Mouse (Mus musculus): ENCODE data around the gene Akap13.
"Not testable (repeated sequence)": the region's sequence is repeated elsewhere in the genome, so short reads cannot be mapped to it uniquely, and the experiment has no call there.

The Akap13 gene

GRCm38 (mm10) chr7:75715939-75716338, 260.6 kb downstream of the Akap13 start:
- DNase-seq (ENCODE audit: low read depth), result no peak

- no peak for DNase-seq (ENCODE audit: low read depth)
Measured at GRCm38 (mm10) chr7:75717349-75717748, 262.0 kb downstream of the Akap13 start.

DNA sequence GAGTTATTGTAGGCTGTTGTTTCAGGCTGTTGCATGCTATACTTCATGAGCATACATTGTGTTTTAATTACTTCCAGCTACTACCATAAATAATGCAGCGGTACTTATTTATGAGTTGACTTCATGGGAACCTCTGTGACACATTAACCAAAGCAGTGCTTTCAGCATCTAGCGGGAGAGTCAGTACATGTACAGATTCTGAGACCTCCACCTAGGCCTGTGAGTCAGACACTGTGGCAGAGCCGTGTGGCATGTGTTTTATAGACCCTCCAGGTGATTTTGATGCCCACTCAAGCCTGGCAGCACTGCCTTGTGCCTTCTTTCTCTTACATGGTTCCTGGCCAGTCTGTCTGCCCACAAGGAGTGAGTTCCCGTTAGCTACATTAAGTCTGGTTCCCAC, 266.0 kb downstream of the Akap13 start:
- no peak for DNase-seq (ENCODE audit: low read depth)

- no peak for DNase-seq (ENCODE audit: low read depth)
Measured at GRCm38 (mm10) chr7:75724012-75724411, 268.7 kb downstream of the Akap13 start.

DNA sequence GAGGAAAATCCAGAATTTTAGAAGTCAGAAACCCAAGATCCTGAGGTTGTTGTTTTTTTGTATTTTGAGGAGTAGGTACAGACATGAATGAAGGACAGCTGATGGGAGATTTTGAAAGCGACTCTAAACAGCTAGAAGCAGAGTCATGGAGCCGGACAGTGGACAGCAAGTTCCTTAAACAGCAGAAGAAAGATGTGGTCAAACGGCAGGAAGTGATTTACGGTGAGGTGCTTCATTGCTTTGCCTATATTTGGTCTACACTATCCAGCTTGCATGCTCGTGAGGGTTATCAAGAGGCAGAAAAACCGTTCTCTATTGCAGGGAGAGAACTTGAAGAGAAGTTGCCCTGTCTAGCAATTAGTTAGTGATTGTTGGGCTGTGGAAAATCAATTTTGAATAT, 270.6 kb downstream of the Akap13 start:
- no peak for DNase-seq (ENCODE audit: low read depth)

GRCm38 (mm10) chr7:75726867-75727266, 271.5 kb downstream of the Akap13 start:
- DNase-seq (ENCODE audit: low read depth), result no peak

DNA sequence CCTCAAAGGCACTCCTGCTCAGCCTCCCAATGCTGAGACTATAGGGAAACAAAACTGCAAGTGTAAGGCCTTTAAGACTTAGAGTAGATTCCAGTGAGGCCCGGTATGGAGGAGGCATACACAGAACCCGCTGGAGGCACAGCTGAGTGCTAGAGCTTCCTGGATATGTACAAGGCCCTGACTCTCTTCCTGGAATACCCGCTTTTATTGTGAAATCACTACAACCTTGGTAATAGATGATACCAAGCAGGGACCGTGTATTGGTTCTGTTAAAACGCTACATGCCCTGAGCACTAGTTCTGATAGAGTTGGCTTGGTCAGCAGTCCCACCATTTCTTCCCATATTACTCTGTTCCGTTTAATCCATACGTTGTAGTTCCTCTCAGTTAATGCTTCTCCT, 274.3 kb downstream of the Akap13 start:
- DNase-seq (ENCODE audit: low read depth), result no peak

- no peak for DNase-seq (ENCODE audit: low read depth)
Measured at GRCm38 (mm10) chr7:75730216-75730615, 274.9 kb downstream of the Akap13 start.

DNA sequence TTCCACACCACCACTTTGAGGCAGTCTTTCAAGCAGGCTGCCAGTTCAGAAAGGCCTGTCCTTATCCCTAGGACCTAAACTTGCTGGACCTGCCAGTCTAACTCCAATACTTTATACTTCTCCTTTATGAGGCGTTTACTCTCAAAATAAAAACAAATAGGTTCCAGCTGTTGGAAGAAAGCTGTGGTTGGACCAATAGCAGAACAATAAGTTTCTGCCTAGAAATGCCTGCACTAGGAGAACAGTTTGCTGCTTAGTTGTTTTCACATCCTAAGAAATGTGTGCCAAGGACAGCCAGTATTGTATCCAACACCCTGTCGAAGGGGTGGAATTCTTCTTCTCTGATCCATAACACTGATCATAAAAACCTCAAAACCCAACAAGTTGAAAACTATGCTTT, 276.6 kb downstream of the Akap13 start:
- no peak for DNase-seq (ENCODE audit: low read depth)

- no peak for DNase-seq (ENCODE audit: low read depth)
Measured at GRCm38 (mm10) chr7:75733166-75733565, 277.8 kb downstream of the Akap13 start.

- peak; percentile 78 for DNase-seq (ENCODE audit: low read depth)
Measured at GRCm38 (mm10) chr7:75739075-75739725, 283.9 kb downstream of the Akap13 start.

DNA sequence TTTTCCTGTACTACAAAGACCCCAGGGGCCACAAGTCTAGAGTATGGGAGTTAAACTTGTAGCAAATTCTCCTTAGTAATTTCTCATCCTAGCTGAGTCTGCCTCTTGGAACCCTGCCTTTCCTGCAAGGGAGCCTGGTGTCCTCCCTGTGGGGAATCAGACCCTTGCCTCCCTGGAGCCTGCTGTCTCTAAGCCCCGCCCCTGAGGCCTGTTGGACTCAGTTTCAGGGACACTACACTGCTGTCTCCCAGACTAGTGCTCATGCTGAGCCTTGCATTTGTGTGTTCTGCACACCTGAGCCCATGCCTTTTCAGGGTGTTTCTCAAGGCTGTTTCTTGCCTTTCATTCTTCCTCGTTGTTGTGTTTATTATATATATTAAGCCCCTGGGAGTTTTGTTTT, 289.2 kb downstream of the Akap13 start:
- no peak for DNase-seq (ENCODE audit: low read depth)

DNA sequence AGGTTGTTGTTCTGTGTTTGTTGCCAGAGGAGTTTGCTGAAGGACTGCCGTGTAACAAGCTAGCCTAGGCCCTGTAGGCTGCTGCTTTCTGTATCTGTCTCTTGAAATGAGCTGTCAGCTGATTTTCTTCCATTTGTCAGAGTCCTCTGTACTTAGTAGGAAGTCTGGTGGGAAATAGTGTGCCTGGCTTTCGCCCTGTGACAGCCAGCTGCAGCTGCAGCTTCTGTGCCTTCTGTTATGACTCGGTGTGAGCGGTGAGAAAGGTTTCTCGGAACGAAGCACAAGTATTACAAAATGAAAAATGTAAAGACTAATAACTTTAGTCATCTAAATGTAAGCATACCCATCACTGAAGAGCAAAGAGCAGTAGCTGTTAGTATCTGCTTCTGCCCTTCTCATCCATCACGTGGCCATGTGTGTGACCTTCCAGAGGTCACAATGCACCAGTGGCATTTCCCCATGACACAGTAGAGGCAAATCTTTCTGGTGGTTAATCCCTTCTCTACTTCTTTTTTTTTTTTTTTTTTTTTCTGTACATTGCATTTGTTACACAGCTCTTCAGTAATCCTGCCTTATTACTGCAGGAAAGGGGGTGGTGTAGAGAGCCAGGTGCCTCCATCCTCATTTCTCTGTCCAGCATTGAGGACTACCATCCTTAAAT, 289.8 kb downstream of the Akap13 start:
- no peak for DNase-seq (ENCODE audit: low read depth)

DNA sequence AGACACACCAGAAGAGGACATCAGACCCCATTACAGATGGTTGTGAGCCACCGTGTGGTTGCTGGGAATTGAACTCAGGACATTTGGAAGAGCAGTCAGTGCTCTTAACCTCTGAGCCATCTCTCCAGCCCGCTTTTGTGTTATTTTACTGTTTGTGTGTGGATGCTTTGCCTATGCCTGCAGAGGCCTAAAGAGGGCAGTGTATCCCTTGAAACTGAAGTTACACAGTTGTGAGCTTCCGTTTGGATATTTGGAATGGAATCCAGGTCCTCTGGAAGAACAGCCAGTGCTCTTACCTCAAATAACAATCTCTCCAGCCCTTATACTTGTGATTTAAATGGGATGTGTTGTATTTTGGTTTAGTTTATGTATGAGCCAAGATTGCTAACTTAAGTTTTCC, 290.6 kb downstream of the Akap13 start:
- not testable (repeated sequence) for DNase-seq (ENCODE audit: low read depth)

DNA sequence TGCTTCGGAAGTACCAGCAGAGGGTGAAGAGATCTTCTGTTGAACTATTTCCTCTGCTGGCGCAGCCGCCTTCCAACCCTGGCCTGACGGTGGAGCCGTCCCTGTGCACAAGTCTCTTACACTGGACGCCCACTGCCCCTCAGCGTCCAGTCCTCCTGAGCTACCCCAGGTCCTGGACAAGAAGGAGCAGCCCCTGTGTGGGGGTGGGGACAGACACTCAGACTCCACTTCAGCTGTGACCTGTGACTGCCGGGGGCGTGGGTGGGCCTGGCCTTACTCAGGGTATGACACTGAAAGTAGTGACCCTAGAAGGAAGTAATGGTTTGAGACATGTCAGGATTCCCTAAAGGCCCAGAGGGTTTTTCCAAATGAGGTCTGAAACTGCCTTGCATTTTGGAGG, 295.2 kb downstream of the Akap13 start:
- DNase-seq (ENCODE audit: low read depth), result no peak

GRCm38 (mm10) chr7:75751161-75751803, 295.9 kb downstream of the Akap13 start:
- no peak for DNase-seq (ENCODE audit: low read depth)

DNA sequence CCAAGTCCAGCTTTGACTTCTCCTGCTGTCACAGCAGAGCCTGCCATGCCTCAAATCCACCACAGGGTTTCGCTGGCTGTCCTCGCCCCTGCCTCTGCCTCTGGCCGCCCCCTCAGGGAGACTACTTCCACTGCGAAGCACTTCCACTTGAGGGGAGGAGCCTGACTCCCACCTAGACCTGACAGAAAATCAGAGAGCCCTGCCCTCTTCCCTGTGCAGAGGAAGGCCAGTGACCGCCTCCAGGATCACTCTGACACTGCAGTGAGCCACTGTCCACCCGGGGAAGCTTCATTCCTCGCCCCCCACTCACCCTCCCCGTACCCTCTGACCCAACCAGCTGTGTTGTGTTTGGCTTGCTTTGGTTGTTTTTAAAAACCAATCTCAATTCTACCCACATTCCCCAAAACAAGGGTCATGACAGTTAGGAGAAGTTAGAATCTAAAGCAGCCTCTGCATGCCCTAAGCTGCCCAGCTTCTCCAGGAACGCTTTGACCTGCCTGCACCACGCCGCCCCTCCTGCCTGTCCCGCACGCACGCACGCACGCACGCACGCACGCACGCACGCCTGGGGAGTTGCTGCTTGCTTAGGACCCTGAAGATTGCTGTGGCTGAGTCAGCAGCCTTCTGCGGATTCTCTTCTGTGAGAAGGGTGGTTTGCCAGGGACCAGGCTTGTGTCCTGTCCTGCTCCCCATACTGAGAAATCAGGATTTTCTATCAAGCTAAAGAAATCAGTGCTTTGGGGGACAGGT, 297.3 kb downstream of the Akap13 start:
- DNase-seq (ENCODE audit: low read depth), result no peak

- no peak for DNase-seq (ENCODE audit: low read depth)
Measured at GRCm38 (mm10) chr7:75753192-75753783, 298.0 kb downstream of the Akap13 start.

GRCm38 (mm10) chr7:75754587-75755499, 299.5 kb downstream of the Akap13 start:
- no peak for DNase-seq (ENCODE audit: low read depth)

DNA sequence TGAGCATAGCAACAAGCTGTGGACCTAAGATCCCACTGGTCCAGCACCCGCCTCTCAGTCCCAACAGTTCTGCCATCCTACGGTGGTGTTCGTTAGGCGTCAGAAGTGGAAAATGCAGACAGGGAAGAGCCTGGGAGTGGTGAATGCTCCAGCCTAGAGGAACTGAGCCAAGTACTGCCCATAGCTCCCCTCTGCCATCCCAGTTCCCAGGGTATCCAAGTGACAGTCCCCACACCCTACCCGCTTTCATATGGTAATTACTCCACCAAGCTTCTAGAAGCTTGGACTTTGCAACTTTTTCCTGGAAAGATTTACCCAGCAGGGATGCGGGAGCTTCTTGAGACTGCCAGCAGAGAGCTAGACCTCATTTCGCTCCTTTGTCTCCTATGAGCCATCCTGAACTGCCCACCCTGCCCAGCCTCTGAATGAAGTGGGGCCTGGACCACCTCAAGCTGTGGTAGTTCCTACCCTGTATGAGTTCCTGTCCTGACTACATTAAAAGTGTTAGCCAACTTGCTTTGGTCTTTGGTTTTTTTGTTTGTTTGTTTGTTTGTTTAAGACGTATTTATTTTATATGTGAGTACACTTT, 300.6 kb downstream of the Akap13 start:
- DNase-seq (ENCODE audit: low read depth), result no peak

DNA sequence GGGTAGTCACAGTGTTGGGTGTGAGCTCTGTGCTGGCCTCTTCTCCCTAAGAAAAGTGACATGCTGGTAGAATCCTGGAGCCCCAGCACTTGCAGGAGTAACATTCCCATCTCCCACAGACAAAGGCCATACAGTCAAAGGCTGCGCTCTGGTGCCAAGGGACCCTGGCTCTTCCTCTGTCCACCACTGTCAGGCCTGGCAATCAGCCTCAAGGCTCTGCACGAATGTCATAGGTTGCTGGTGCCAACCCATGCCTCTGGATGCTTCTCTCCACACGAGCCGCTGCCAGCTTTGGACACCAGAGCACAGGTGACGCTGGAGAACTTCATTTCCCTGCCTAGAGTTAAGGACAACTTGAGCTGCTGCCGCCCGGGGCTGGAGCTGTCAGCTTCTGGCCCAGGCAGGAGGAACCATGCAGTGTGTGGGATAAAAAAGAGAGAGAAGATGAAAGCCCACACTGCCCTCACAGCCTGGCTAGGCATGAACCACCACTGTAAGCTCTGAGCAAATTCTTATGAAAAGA, 304.7 kb downstream of the Akap13 start:
- no peak for DNase-seq (ENCODE audit: low read depth)
